Mouse (Mus musculus): ENCODE measurements around the gene Kcnk13. TPM values are rescaled to one million over a fixed set of nuclear protein-coding genes. Genes with fewer than 3 reads are reported as not detected.
A peak's percentile ranks its signal among the peaks of the same experiment; 100 is the strongest.

Kcnk13 gene
- total and polyA plus RNA-seq, 3 experiments = 0.13 TPM; not detected in 2

DNA sequence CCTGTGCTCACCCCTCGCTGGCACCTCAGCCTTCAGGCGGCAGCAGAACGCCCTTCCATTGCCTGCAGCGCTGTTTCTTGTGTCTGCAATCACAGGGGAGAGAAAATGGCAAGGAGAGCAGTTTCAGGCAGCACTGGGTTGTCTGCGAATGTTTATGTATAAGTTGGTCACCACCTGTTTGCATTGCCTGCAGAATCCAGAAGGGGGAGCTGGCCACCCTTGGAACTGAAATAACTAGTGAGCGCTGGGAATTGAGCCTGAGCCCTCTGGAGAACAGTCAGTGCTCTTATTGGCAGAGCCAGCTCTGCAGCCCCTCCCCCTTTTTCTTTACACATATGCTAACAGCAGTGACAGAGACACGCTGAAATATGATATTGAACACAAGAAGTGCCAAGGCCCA lies 8.5 kb downstream of the Kcnk13 start:
- DNase-seq (ENCODE audit: extremely low read depth) = no peak

DNA sequence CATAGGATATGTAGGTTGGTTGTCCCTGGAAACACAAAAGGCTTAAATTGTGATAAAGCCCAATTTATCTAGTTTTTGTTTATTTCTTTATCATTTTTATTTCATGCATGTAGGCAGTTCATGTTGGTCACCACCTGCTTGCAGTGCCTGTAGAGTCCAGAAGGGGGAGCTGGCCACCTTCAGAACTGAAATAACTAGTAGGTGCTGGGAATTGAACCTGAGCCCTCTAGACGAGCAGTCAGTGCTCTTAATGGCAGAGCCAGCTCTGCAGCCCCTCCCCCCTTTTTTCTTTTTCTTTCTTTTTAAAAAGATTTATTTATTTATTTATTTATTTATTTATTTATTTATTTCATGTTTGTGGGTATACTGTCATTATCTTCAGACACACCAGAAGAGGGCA lies 9.4 kb downstream of the Kcnk13 start:
- Histone ChIP-seq H3K4me3 (replicated peaks in 1 of 3; ENCODE audit: low read depth in 2 of 3, low read length in 2 of 3, poor library complexity in 1 of 3) (no peak overlapping the region), H3K9ac (ENCODE audit: insufficient read depth, low read depth) (no peak overlapping the region), H3K4me2 (ENCODE audit: insufficient read depth, low read depth, poor library complexity, severe bottlenecking) (no peak overlapping the region), H3K27ac (ENCODE audit: insufficient read depth, low read depth) (no peak overlapping the region), H3K79me2 (replicated peaks; ENCODE audit: control insufficient read depth, extremely low read depth, insufficient read depth, poor library complexity, severe bottlenecking) (no peaks in the 10 kb centered on the region), H3K4me1 (ENCODE audit: control insufficient read depth in 1 of 2, insufficient read depth in 2 of 2) (no peaks in the 10 kb centered on the region), H3K9me3 (replicated peaks; ENCODE audit: low read length) (peaks cover 15% of the 10 kb centered on the region), H3K36me3 (replicated peaks in 1 of 2; ENCODE audit: control insufficient read depth in 1 of 2, insufficient read depth in 1 of 2, low read length in 1 of 2) (no peaks in the 10 kb centered on the region), H3K27me3 (replicated peaks) (peaks cover 17% of the 10 kb centered on the region)
- dilution Hi-C loops (cut with MboI; ENCODE audit: extremely low pct_ligation_motif_present, extremely low pct_unique_long_range_greater_than_20kb, low sequenced_read_pairs) (no loop called here), in situ Hi-C loops (cut with MboI; ENCODE audit: low pct_ligation_motif_present, low pct_unique_long_range_greater_than_20kb, low sequenced_read_pairs) (loop anchor here (5.0 kb wide), 1 partner anchor 129 kb away; no protein-coding TSS in a partner anchor)
- TF ChIP-seq PAX5 (IDR thresholded peaks at IDR 0.05; ENCODE audit: low read length) (no peak), CHD2 (IDR thresholded peaks at IDR 0.05; ENCODE audit: low read length) (no peak), E2F4 (IDR thresholded peaks at IDR 0.05; ENCODE audit: insufficient replicate concordance, low read depth, low read length) (no peak), KAT2A (IDR thresholded peaks at IDR 0.05; ENCODE audit: insufficient replicate concordance, low read length) (no peak), USF2 (conservative IDR thresholded peaks at IDR 0.05; ENCODE audit: low read depth, low read length) (no peak), JUND (conservative IDR thresholded peaks at IDR 0.05; ENCODE audit: low read depth, low read length) (no peak), CTCF (conservative IDR thresholded peaks at IDR 0.05 in 1 of 2, IDR thresholded peaks at IDR 0.05 in 1 of 2; ENCODE audit: low read depth in 2 of 2, low read length in 2 of 2) (peak in 1 of 2 experiments; percentile 66; a peak in 3 of 4 replicates), POLR2AphosphoS2 (IDR thresholded peaks at IDR 0.05; ENCODE audit: low read depth, low read length) (no peak), NELFE (IDR thresholded peaks at IDR 0.05; ENCODE audit: low read depth, low read length) (no peak), TBP (conservative IDR thresholded peaks at IDR 0.05; ENCODE audit: low read depth, low read length) (no peak), ELF1 (IDR thresholded peaks at IDR 0.05; ENCODE audit: low read depth, low read length) (no peak), SMC3 (IDR thresholded peaks at IDR 0.05; ENCODE audit: low read depth, low read length) (peak; percentile 69), USF1 (IDR thresholded peaks at IDR 0.05; ENCODE audit: low read depth, low read length) (no peak), ZC3H11A (IDR thresholded peaks at IDR 0.05; ENCODE audit: low read depth, low read length) (peak; percentile 20; the same call in 1 of the 2 replicates), TCF12 (IDR thresholded peaks at IDR 0.05; ENCODE audit: low read depth, low read length) (no peak), HCFC1 (IDR thresholded peaks at IDR 0.05; ENCODE audit: low read depth, low read length) (no peak), IRF4 (IDR thresholded peaks at IDR 0.05; ENCODE audit: low read depth, low read length) (no peak), ZNF384 (IDR thresholded peaks at IDR 0.05; ENCODE audit: low read depth, low read length) (no peak), POLR2A (IDR thresholded peaks at IDR 0.05; ENCODE audit: low read depth, low read length) (no peak), MXI1 (IDR thresholded peaks at IDR 0.05; ENCODE audit: low read depth, low read length) (no peak), RAD21 (IDR thresholded peaks at IDR 0.05; ENCODE audit: low read depth, low read length) (peak; percentile 62)
- DNase-seq (ENCODE audit: extremely low read depth) = peak; percentile 35

More for the DNA sequence above, 8.5 kb downstream of the Kcnk13 start:
- Histone ChIP-seq H3K9ac (ENCODE audit: insufficient read depth, low read depth) (no peak overlapping the region), H3K4me1 (ENCODE audit: control insufficient read depth in 1 of 2, insufficient read depth in 2 of 2) (no peaks in the 10 kb centered on the region), H3K36me3 (replicated peaks in 1 of 2; ENCODE audit: control insufficient read depth in 1 of 2, insufficient read depth in 1 of 2, low read length in 1 of 2) (no peaks in the 10 kb centered on the region), H3K27ac (ENCODE audit: insufficient read depth, low read depth) (no peak overlapping the region), H3K9me3 (replicated peaks; ENCODE audit: low read length) (peaks cover 14% of the 10 kb centered on the region), H3K4me2 (ENCODE audit: insufficient read depth, low read depth, poor library complexity, severe bottlenecking) (no peak overlapping the region), H3K79me2 (replicated peaks; ENCODE audit: control insufficient read depth, extremely low read depth, insufficient read depth, poor library complexity, severe bottlenecking) (no peaks in the 10 kb centered on the region), H3K4me3 (replicated peaks in 1 of 3; ENCODE audit: low read depth in 2 of 3, low read length in 2 of 3, poor library complexity in 1 of 3) (no peak overlapping the region), H3K27me3 (replicated peaks) (peaks cover 24% of the 10 kb centered on the region)
- TF ChIP-seq MYC (IDR thresholded peaks at IDR 0.05; ENCODE audit: low read depth, low read length) = no peak
- peak; percentile 46 for TF ChIP-seq RAD21 (IDR thresholded peaks at IDR 0.05; ENCODE audit: low read depth, low read length)
- peak; percentile 15 to 54; a peak in 2 of 4 replicates for TF ChIP-seq CTCF (conservative IDR thresholded peaks at IDR 0.05 in 1 of 2, IDR thresholded peaks at IDR 0.05 in 1 of 2; ENCODE audit: low read depth in 2 of 2, low read length in 2 of 2)
- peak; percentile 43 for TF ChIP-seq SMC3 (IDR thresholded peaks at IDR 0.05; ENCODE audit: low read depth, low read length)
- no peak for TF ChIP-seq CHD2 (IDR thresholded peaks at IDR 0.05; ENCODE audit: low read length)
- in situ Hi-C loops (cut with MboI; ENCODE audit: low pct_ligation_motif_present, low pct_unique_long_range_greater_than_20kb, low sequenced_read_pairs) = loop anchor here (5.0 kb wide), 1 partner anchor 129 kb away; no protein-coding TSS in a partner anchor
- dilution Hi-C loops (cut with MboI; ENCODE audit: extremely low pct_ligation_motif_present, extremely low pct_unique_long_range_greater_than_20kb, low sequenced_read_pairs) = no loop called here

Data from CH12.LX (cell line).